ENCODE assay signal across 12 mouse cellular contexts in the genomic region with DNA sequence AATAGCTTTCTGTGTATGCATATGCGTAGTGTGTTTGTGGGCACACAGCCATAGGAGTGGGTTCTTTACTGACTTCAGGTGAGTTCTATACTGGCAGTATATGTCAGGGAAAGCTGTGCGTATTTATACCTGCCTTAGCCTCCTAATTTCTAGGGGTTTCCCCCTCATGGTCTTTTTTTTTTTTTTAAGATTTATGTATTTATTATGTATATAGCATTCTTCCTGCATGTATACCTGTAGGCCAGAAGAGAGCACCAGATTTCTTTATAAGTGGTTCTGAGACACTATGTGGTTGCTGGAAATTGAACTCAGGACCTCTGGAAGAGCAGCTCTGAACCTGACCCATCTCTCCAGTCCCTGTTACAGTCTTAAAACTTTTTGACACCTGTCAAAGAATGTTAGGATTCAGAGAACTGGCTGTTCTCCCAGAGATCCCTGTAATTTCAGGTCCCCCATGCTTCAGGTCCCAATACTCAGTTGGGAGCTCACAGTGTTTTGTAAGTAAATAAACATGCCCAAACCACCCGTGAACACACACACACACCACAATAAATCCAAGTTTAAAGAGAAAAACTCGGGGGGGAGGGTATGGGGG. TPM values are rescaled to one million over a fixed set of nuclear protein-coding genes. Genes with fewer than 3 reads are reported as not detected.
DNase-seq lines count a peak whose midpoint lies in the region; ATAC-seq and TF ChIP-seq lines count a peak whose summit lies in the region.
"Had no signal": no experiment of that assay in that cellular context is flagged by ENCODE, and none has a peak within 500 bp of the region (broad histone marks: within the 10 kb centered on the region; RNA-seq: fewer than 3 reads in every experiment).

No protein-coding gene starts in this region.

- no peak for DNase-seq in forebrain, postnatal 0 days
- DNase-seq in kidney, adult 8-10 months: no peak
- DNase-seq in hindbrain, postnatal 0 days (ENCODE audit: low spot score): peak; percentile 21
- DNase-seq in ovary, postnatal 36 days (ENCODE audit: low spot score): no peak

- H3K27ac ChIP-seq in forebrain, embryonic 15.5 days (replicated peaks): peak overlapping the region; percentile 60
- no peak overlapping the region for H3K27ac ChIP-seq in forebrain, postnatal 0 days (ENCODE audit: low read depth, low read length)
- peak overlapping the region; percentile 38; the same call in 1 of the 2 replicates for H3K27ac ChIP-seq in kidney, embryonic 16.5 days (ENCODE audit: low read length)
- H3K27ac ChIP-seq in hindbrain, postnatal 0 days: no peak overlapping the region; the same call in 1 of the 2 replicates
- H3K27ac ChIP-seq: heart, embryonic 10.5 days; liver, embryonic 15.5 days had no signal

- peaks cover 8% of the 10 kb centered on the region for H3K4me1 ChIP-seq in forebrain, embryonic 15.5 days
- no peaks in the 10 kb centered on the region for H3K4me1 ChIP-seq in forebrain, postnatal 0 days (ENCODE audit: insufficient read depth)
- no peaks in the 10 kb centered on the region for H3K4me1 ChIP-seq in kidney, embryonic 16.5 days (ENCODE audit: insufficient read depth, low read length)
- H3K4me1 ChIP-seq in hindbrain, postnatal 0 days (ENCODE audit: insufficient read depth, low read length): no peaks in the 10 kb centered on the region
- H3K4me1 ChIP-seq: heart, embryonic 10.5 days had no signal

- no peaks in the 10 kb centered on the region for H3K9me3 ChIP-seq in forebrain, embryonic 15.5 days
- H3K9me3 ChIP-seq in forebrain, postnatal 0 days (ENCODE audit: low read length): no peaks in the 10 kb centered on the region
- no peaks in the 10 kb centered on the region for H3K9me3 ChIP-seq in kidney, embryonic 16.5 days (ENCODE audit: low read length)
- H3K9me3 ChIP-seq in hindbrain, postnatal 0 days (ENCODE audit: low read length): no peaks in the 10 kb centered on the region
- H3K9me3 ChIP-seq: embryonic facial prominence, embryonic 15.5 days; heart, embryonic 10.5 days; liver, embryonic 15.5 days had no signal

- peaks cover 8% of the 10 kb centered on the region; the same call in 1 of the 2 replicates for H3K27me3 ChIP-seq in forebrain, embryonic 15.5 days
- H3K27me3 ChIP-seq in forebrain, postnatal 0 days (ENCODE audit: insufficient read depth, low read length): no peaks in the 10 kb centered on the region
- peaks cover 6% of the 10 kb centered on the region for H3K27me3 ChIP-seq in kidney, embryonic 16.5 days (ENCODE audit: insufficient read depth, low read length)
- no peaks in the 10 kb centered on the region for H3K27me3 ChIP-seq in hindbrain, postnatal 0 days (ENCODE audit: insufficient read depth, low read length)

- no peak for TF ChIP-seq CTCF in forebrain, postnatal 0 days (IDR thresholded peaks at IDR 0.05; ENCODE audit: low read depth)
- no peak for TF ChIP-seq CTCF in hindbrain, postnatal 0 days (IDR thresholded peaks at IDR 0.05; ENCODE audit: low read depth)

- peak overlapping the region; percentile 50; the same call in 1 of the 2 replicates for H3K4me3 ChIP-seq in forebrain, embryonic 15.5 days
- H3K4me3 ChIP-seq in forebrain, postnatal 0 days (ENCODE audit: low read depth, low read length): no peak overlapping the region
- H3K4me3 ChIP-seq in kidney, embryonic 16.5 days (ENCODE audit: low read length): no peak overlapping the region
- no peak overlapping the region for H3K4me3 ChIP-seq in hindbrain, postnatal 0 days (ENCODE audit: low read length)
- H3K4me3 ChIP-seq: heart, embryonic 10.5 days; liver, embryonic 15.5 days had no signal

- no peak overlapping the region for H3K9ac ChIP-seq in forebrain, embryonic 15.5 days (replicated peaks)
- no peak overlapping the region for H3K9ac ChIP-seq in forebrain, postnatal 0 days
- no peak overlapping the region for H3K9ac ChIP-seq in kidney, embryonic 16.5 days (replicated peaks; ENCODE audit: low read length)
- no peak overlapping the region for H3K9ac ChIP-seq in hindbrain, postnatal 0 days (replicated peaks; ENCODE audit: low read length)
- H3K9ac ChIP-seq: embryonic facial prominence, embryonic 15.5 days; liver, embryonic 15.5 days had no signal

- no peak for ATAC-seq in forebrain, embryonic 15.5 days (replicated peaks)
- ATAC-seq in forebrain, postnatal 0 days: no peak
- no peak for ATAC-seq in kidney, embryonic 16.5 days (ENCODE audit: low FRiP score, low TSS enrichment)
- peak; percentile 11 for ATAC-seq in CD4-positive, CD25-positive, alpha-beta regulatory T cell, adult 4 months
- ATAC-seq in hindbrain, postnatal 0 days: no peak
- ATAC-seq in megakaryocyte-erythroid progenitor cell, adult 5-6 weeks (replicated peaks; ENCODE audit: low FRiP score, low TSS enrichment, poor library complexity, severe bottlenecking): no peak

- WGBS in forebrain, embryonic 15.5 days: 53% methylated on average over 4 of the region's 4 CpGs
- 44% methylated on average over 4 of the region's 4 CpGs for WGBS in forebrain, postnatal 0 days
- 30% methylated on average over 4 of the region's 4 CpGs for WGBS in kidney, embryonic 16.5 days
- WGBS in hindbrain, postnatal 0 days: 53% methylated on average over 4 of the region's 4 CpGs

- no peaks in the 10 kb centered on the region for H3K36me3 ChIP-seq in forebrain, embryonic 15.5 days
- H3K36me3 ChIP-seq in forebrain, postnatal 0 days (ENCODE audit: insufficient read depth): no peaks in the 10 kb centered on the region
- H3K36me3 ChIP-seq in kidney, embryonic 16.5 days (ENCODE audit: insufficient read depth, low read length): no peaks in the 10 kb centered on the region
- H3K36me3 ChIP-seq in hindbrain, postnatal 0 days (ENCODE audit: insufficient read depth, low read length): no peaks in the 10 kb centered on the region
- H3K36me3 ChIP-seq: embryonic facial prominence, embryonic 15.5 days; heart, embryonic 10.5 days; liver, embryonic 15.5 days had no signal

- peak overlapping the region; percentile 67; the same call in 1 of the 2 replicates for H3K4me2 ChIP-seq in forebrain, embryonic 15.5 days (replicated peaks)
- H3K4me2 ChIP-seq in forebrain, postnatal 0 days (ENCODE audit: low read depth): no peak overlapping the region
- 0 out of 2 replicates have a peak overlapping the region, but pooled peaks have one; percentile 7 for H3K4me2 ChIP-seq in kidney, embryonic 16.5 days (replicated peaks; ENCODE audit: low read depth, low read length)
- 0 out of 2 replicates have a peak overlapping the region, but pooled peaks have one; percentile 69 for H3K4me2 ChIP-seq in hindbrain, postnatal 0 days (ENCODE audit: low read depth, low read length)
- H3K4me2 ChIP-seq: liver, embryonic 15.5 days had no signal

RNA-seq across cellular contexts. Expression of a gene that starts 14.9 kb away (rescaled TPM):
- 0.94 and 1.4 TPM in 2 replicates for polyA plus RNA-seq in forebrain, embryonic 15.5 days (2015; fragmentation: Nextera tagmentation; extraction: Ambion mirVana)
- 1.7 and 1.9 TPM in 2 replicates for total RNA-seq in forebrain, postnatal 0 days (2014; rRNA removed)
- 1.7 and 2.1 TPM in 2 replicates for polyA plus RNA-seq in forebrain, postnatal 0 days (2015; fragmentation: Nextera tagmentation; extraction: Ambion mirVana)
- polyA plus RNA-seq in kidney, embryonic 16.5 days (2015; fragmentation: Nextera tagmentation; extraction: Ambion mirVana): 5.2 and 5.3 TPM in 2 replicates
- polyA plus RNA-seq in CD4-positive, CD25-positive, alpha-beta regulatory T cell, adult 4 months (2017; shearing (Covaris generic)): under 1 TPM in 1 of 2 experiments, not detected in 1; 0.13 TPM
- 2.1 and 2.7 TPM in 2 replicates for total RNA-seq in hindbrain, postnatal 0 days (2014; rRNA removed)
- 3.9 and 4.4 TPM in 2 replicates for polyA plus RNA-seq in hindbrain, postnatal 0 days (2015; fragmentation: Nextera tagmentation; extraction: Ambion mirVana)
- total RNA-seq in megakaryocyte-erythroid progenitor cell, adult 5-6 weeks (2014; fragmentation: Nextera tagmentation): not detected in 2 replicates
- not detected in 2 replicates for total RNA-seq in megakaryocyte-erythroid progenitor cell, adult 5-6 weeks (2017)

RNA-seq across cellular contexts. Expression of a gene that starts 57.1 kb away (rescaled TPM):
- polyA plus RNA-seq in forebrain, embryonic 15.5 days (2015; fragmentation: Nextera tagmentation; extraction: Ambion mirVana): 9.1 and 12.8 TPM in 2 replicates
- 4.6 and 7.5 TPM in 2 replicates for total RNA-seq in forebrain, postnatal 0 days (2014; rRNA removed)
- polyA plus RNA-seq in forebrain, postnatal 0 days (2015; fragmentation: Nextera tagmentation; extraction: Ambion mirVana): 8.0 and 11.9 TPM in 2 replicates
- polyA plus RNA-seq in kidney, embryonic 16.5 days (2015; fragmentation: Nextera tagmentation; extraction: Ambion mirVana): 62.5 and 70.7 TPM in 2 replicates
- polyA plus RNA-seq in CD4-positive, CD25-positive, alpha-beta regulatory T cell, adult 4 months (2017; shearing (Covaris generic)): 1 to 10 TPM; 3.8 to 4.1 TPM
- 1.8 and 3.8 TPM in 2 replicates for total RNA-seq in hindbrain, postnatal 0 days (2014; rRNA removed)
- polyA plus RNA-seq in hindbrain, postnatal 0 days (2015; fragmentation: Nextera tagmentation; extraction: Ambion mirVana): 13.5 and 14.4 TPM in 2 replicates
- 16.5 and 18.1 TPM in 2 replicates for total RNA-seq in megakaryocyte-erythroid progenitor cell, adult 5-6 weeks (2014; fragmentation: Nextera tagmentation)
- total RNA-seq in megakaryocyte-erythroid progenitor cell, adult 5-6 weeks (2017): 13.3 and 23.8 TPM in 2 replicates

RNA-seq across cellular contexts. Expression of a gene that starts 57.2 kb away (rescaled TPM):
- polyA plus RNA-seq in forebrain, embryonic 15.5 days (2015; fragmentation: Nextera tagmentation; extraction: Ambion mirVana): 32.8 and 34.0 TPM in 2 replicates
- 36.1 and 38.8 TPM in 2 replicates for total RNA-seq in forebrain, postnatal 0 days (2014; rRNA removed)
- polyA plus RNA-seq in forebrain, postnatal 0 days (2015; fragmentation: Nextera tagmentation; extraction: Ambion mirVana): 22.7 and 35.2 TPM in 2 replicates
- polyA plus RNA-seq in kidney, embryonic 16.5 days (2015; fragmentation: Nextera tagmentation; extraction: Ambion mirVana): 5.8 and 5.9 TPM in 2 replicates
- under 1 TPM in 1 of 2 experiments, not detected in 1; 0.17 TPM for polyA plus RNA-seq in CD4-positive, CD25-positive, alpha-beta regulatory T cell, adult 4 months (2017; shearing (Covaris generic))
- total RNA-seq in hindbrain, postnatal 0 days (2014; rRNA removed): 25.3 and 37.2 TPM in 2 replicates
- 32.7 and 37.0 TPM in 2 replicates for polyA plus RNA-seq in hindbrain, postnatal 0 days (2015; fragmentation: Nextera tagmentation; extraction: Ambion mirVana)
- total RNA-seq in megakaryocyte-erythroid progenitor cell, adult 5-6 weeks (2014; fragmentation: Nextera tagmentation): not detected in 2 replicates
- total RNA-seq in megakaryocyte-erythroid progenitor cell, adult 5-6 weeks (2017): 0.08 TPM in 1 of 2 replicates, not detected in the other
- total RNA-seq: megakaryocyte, adult 5-6 weeks had no signal

Comparison
In these comparisons a context has a peak if more than half of its experiments do, and no peak if none do; other contexts are left out.
1. H3K27ac ChIP-seq: peak in forebrain, embryonic 15.5 days (single experiment) and kidney, embryonic 16.5 days (single experiment); none in forebrain, postnatal 0 days (single experiment) and hindbrain, postnatal 0 days (single experiment).